Mouse (Mus musculus) liver, embryonic 13.5 days (tissue): ENCODE data around the gene Cdkl2. TPM values are rescaled to one million over a fixed set of nuclear protein-coding genes. Genes with fewer than 3 reads are reported as not detected.

Experiments
- polyA plus RNA-seq: library from polyadenylated mRNA; unstranded; fragments of >200 nt; fragmentation: Nextera tagmentation; extraction: Ambion mirVana; gene quantifications from 2 replicates; pipeline ENCODE4 v1.2.1, GENCODE M21; 2015

Cdkl2 gene
- polyA plus RNA-seq, 1 experiment from 2014 or later: 0.21 TPM

Other genes with a start within 250 kb of the Cdkl2 start
- gene Rchy1, start 80.8 kb downstream of the Cdkl2 start, polyA plus RNA-seq: 36.9 and 39.0 TPM in 2 replicates
- not detected in 2 replicates for gene Odaph, start 56.4 kb downstream of the Cdkl2 start, polyA plus RNA-seq
- 79.7 and 93.4 TPM in 2 replicates for gene G3bp2, start 39.8 kb upstream of the Cdkl2 start, polyA plus RNA-seq
- 23.9 and 28.3 TPM in 2 replicates for gene Uso1, start 94.1 kb upstream of the Cdkl2 start, polyA plus RNA-seq
- gene U90926, start 171.5 kb upstream of the Cdkl2 start, polyA plus RNA-seq: not detected in 2 replicates
- 0.15 TPM in 1 of 2 replicates, not detected in the other for gene Ppef2, start 212.4 kb upstream of the Cdkl2 start, polyA plus RNA-seq
- 3.6 and 3.9 TPM in 2 replicates for gene Naaa, start 234.3 kb upstream of the Cdkl2 start, polyA plus RNA-seq